Mouse (Mus musculus) Patski (cell line): ENCODE data around the gene Upk1b. TPM values are rescaled to one million over a fixed set of nuclear protein-coding genes. Genes with fewer than 3 reads are reported as not detected.

ENCODE experiments used
- ATAC-seq: fragments of 100-300 bp; one replicate; pipeline ENCODE4 v1.8.0; 2021
- CTCF ChIA-PET: fragments of 350-600 bp; sonication (Branson Sonifier 250); formaldehyde crosslinking; loops from one replicate; lab custom pipeline; 2022; ENCODE audit warnings: inconsistent platforms; lab: Charles Lee
- POLR2A ChIA-PET: fragments of 350-600 bp; sonication (Branson Sonifier 250); formaldehyde crosslinking; loops from one replicate; lab custom pipeline; 2022; ENCODE audit warnings: antibody characterized with exemption, inconsistent platforms; lab: Charles Lee
- DNase-seq: peaks from one replicate; pipeline ENCODE4 v3.0.0-alpha.2; 2011; ENCODE audit warnings: low read depth, low spot score
- H3K27me3 ChIP-seq: fragments of 371-371 bp; one replicate; pipeline ENCODE4 v1.5.1; 2021
- CTCF ChIP-seq: fragments of 100-300 bp; IDR thresholded peaks from one replicate; pipeline ENCODE4 v1.5.1; 2021
- in situ Hi-C: fragments of 300-500 bp; cut with MboI; formaldehyde crosslinking; loops from 3 replicates; pipeline ENCODE4 v1.11.1; 2018; ENCODE audit warnings: low pct_unique_long_range_greater_than_20kb, mixed read lengths
- polyA plus RNA-seq: library from polyadenylated mRNA; unstranded; gene quantifications from one replicate; pipeline ENCODE4 v1.2.3, GENCODE M21; 2021

The Upk1b gene
- polyA plus RNA-seq, 1 experiment from 2014 or later, result not detected

- DNase-seq (no peak), ATAC-seq (no peak)
- peaks cover 8% of the 10 kb centered on the region for H3K27me3 ChIP-seq
- POLR2A ChIA-PET, result no interaction called here
- CTCF ChIA-PET, result no interaction called here
- in situ Hi-C loops, result loop anchor here (10.0 kb wide), 2 partner anchors 99 to 179 kb away; no protein-coding TSS in a partner anchor
- TF ChIP-seq CTCF, result no peak
Measured at GRCm38 (mm10) chr16:38724256-38724655, 75.9 kb downstream of the Upk1b start.

Other genes with a start within 250 kb of the Upk1b start
- 40.8 TPM for gene Tmem39a, start 241.6 kb downstream of the Upk1b start, polyA plus RNA-seq
- 0.24 TPM for gene Arhgap31, start 87.1 kb downstream of the Upk1b start, polyA plus RNA-seq
- gene B4galt4, start 58.1 kb downstream of the Upk1b start, polyA plus RNA-seq, result 13.0 TPM
- gene 4930435E12Rik, start 28.4 kb upstream of the Upk1b start, polyA plus RNA-seq, result not detected
- 21.0 TPM for gene Igsf11, start 92.3 kb upstream of the Upk1b start, polyA plus RNA-seq